Mouse (Mus musculus): ENCODE measurements around the gene Tnfrsf22. TPM values are rescaled to one million over a fixed set of nuclear protein-coding genes. Genes with fewer than 3 reads are reported as not detected.

The Tnfrsf22 gene
- 0.95 and 1.3 TPM in 2 replicates for polyA plus RNA-seq (2015; fragmentation: Nextera tagmentation; extraction: Ambion mirVana)

DNA sequence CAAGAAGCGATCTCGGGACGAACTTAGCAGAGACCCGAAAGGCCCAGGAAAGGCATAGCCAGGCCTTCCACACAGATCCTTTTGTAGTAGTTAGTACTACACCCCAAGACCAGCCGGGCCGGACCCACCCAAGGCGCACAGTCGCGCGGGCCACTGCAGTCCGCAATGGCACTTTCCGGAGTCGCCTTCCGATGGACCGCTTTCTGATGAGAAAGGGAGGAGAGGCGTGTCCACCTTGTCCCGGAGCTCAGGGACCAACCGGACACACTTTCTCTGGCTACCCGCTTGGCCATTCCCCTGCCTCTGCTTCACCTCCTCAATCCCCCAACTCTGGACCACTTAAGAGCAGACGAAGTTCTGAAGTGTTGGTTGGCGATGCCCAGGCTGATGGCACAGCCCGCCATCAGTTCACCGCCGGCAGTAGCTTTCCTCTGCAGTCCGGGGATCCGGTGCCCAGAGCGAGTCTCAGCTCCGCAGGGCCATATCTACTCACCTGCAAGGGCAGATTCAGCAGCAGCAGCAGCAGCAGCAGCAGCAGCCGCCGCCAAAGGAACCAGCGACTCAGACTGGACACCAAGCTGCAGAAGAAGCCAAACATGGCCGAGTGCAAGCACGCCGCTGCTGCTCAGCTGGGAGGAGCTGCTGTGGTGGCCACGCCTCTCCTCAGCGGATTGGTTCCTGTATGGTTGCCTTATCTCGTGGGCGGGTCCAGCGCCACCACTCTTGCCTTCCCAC is at the start of gene Tnfrsf22:
TSS of gene Tnfrsf22 (minus strand) at position 628 of the 735 bp plus-strand sequence.
- no peaks in the 10 kb centered on the region; the same call in 1 of the 2 replicates for H3K9me3 ChIP-seq (ENCODE audit: low read length)
- H3K4me2 ChIP-seq (ENCODE audit: low read depth, low read length): peak within 1 kb of the TSS; percentile 88
- no peak within 1 kb of the TSS for H3K27ac ChIP-seq (ENCODE audit: low read depth)
- no peaks in the 10 kb centered on the region for H3K27me3 ChIP-seq (ENCODE audit: insufficient read depth, low read length)
- peak; percentile 82 for DNase-seq
- WGBS (ENCODE audit: insufficient replicate concordance): 5% methylated on average over 39 of the region's 39 CpGs
- H3K4me1 ChIP-seq (ENCODE audit: insufficient read depth): peaks cover 6% of the 10 kb centered on the region
- H3K36me3 ChIP-seq (replicated peaks; ENCODE audit: insufficient read depth, low read length): no peaks in the 10 kb centered on the region
- TF ChIP-seq CTCF (IDR thresholded peaks at IDR 0.05; ENCODE audit: low read depth) (no peak), EP300 (IDR thresholded peaks at IDR 0.05; ENCODE audit: low read depth) (no peak)
- H3K9ac ChIP-seq (replicated peaks): peak within 1 kb of the TSS; percentile 48; the same call in 1 of the 2 replicates
- peak within 1 kb of the TSS; percentile 52 for H3K4me3 ChIP-seq (ENCODE audit: low read depth, low read length)
- ATAC-seq: peak; percentile 85

DNA sequence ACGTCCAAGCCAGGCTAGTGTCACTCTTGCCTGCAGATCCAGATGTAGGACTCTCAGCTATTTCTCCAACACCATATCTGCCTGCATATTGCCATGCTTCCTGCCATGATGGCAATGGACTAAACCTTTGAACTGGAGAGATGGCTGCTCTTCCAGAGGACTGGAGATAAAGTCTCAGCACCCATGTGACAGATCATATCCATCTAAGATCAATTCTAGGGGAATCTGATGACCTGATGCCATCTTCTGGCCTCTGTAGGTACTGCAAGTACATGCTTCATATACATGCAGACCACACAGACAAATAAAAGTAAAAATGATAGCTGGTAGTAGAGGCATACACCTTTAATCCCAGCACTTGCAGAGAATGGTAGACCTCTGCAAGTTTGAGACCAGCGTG is 46.7 kb upstream of the Tnfrsf22 start:
- ATAC-seq (no peak), DNase-seq (peak; percentile 54)
- WGBS (ENCODE audit: insufficient replicate concordance): 57% methylated on average over 2 of the region's 2 CpGs
- no peaks in the 10 kb centered on the region for H3K4me1 ChIP-seq (ENCODE audit: insufficient read depth)
- no peak overlapping the region for H3K9ac ChIP-seq (replicated peaks)
- no peak overlapping the region for H3K4me3 ChIP-seq (ENCODE audit: low read depth, low read length)
- TF ChIP-seq EP300 (IDR thresholded peaks at IDR 0.05; ENCODE audit: low read depth) (no peak), CTCF (IDR thresholded peaks at IDR 0.05; ENCODE audit: low read depth) (peak; percentile 76)
- no peak overlapping the region for H3K27ac ChIP-seq (ENCODE audit: low read depth)
- H3K9me3 ChIP-seq (ENCODE audit: low read length): no peaks in the 10 kb centered on the region
- no peaks in the 10 kb centered on the region for H3K27me3 ChIP-seq (ENCODE audit: insufficient read depth, low read length)
- H3K4me2 ChIP-seq (ENCODE audit: low read depth, low read length): no peak overlapping the region
- no peaks in the 10 kb centered on the region for H3K36me3 ChIP-seq (replicated peaks; ENCODE audit: insufficient read depth, low read length)

DNA sequence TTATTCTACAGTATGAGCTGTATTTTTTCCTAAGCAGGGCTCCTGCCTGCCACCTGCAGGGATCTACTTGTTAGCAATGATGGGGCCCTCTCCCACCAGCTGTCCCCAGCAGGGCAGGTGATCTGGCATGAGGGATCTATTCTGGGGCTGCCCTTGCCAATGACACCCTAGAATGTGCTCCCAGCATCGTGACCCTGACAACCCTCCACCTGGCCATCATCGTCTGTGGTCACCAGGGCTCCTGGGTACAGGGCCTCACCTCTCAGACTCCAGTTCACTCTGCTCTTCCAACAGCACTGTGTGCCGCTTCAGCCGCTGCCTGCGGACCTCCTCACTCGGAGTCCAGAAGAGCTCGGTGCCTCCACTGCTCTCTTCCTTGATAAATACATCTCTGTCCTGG is 45.1 kb upstream of the Tnfrsf22 start:
- TF ChIP-seq CTCF (IDR thresholded peaks at IDR 0.05; ENCODE audit: low read depth): no peak
- TF ChIP-seq EP300 (IDR thresholded peaks at IDR 0.05; ENCODE audit: low read depth): no peak
- ATAC-seq (no peak), DNase-seq (no peak)
- H3K27ac ChIP-seq (ENCODE audit: low read depth): no peak overlapping the region
- H3K9ac ChIP-seq (replicated peaks): no peak overlapping the region
- peaks cover 4% of the 10 kb centered on the region; the same call in 1 of the 2 replicates for H3K4me1 ChIP-seq (ENCODE audit: insufficient read depth)
- no peaks in the 10 kb centered on the region for H3K9me3 ChIP-seq (ENCODE audit: low read length)
- WGBS (ENCODE audit: insufficient replicate concordance): 91% methylated on average over 7 of the region's 7 CpGs
- no peaks in the 10 kb centered on the region for H3K36me3 ChIP-seq (replicated peaks; ENCODE audit: insufficient read depth, low read length)
- H3K4me3 ChIP-seq (ENCODE audit: low read depth, low read length): no peak overlapping the region
- H3K4me2 ChIP-seq (ENCODE audit: low read depth, low read length): no peak overlapping the region
- no peaks in the 10 kb centered on the region for H3K27me3 ChIP-seq (ENCODE audit: insufficient read depth, low read length)

DNA sequence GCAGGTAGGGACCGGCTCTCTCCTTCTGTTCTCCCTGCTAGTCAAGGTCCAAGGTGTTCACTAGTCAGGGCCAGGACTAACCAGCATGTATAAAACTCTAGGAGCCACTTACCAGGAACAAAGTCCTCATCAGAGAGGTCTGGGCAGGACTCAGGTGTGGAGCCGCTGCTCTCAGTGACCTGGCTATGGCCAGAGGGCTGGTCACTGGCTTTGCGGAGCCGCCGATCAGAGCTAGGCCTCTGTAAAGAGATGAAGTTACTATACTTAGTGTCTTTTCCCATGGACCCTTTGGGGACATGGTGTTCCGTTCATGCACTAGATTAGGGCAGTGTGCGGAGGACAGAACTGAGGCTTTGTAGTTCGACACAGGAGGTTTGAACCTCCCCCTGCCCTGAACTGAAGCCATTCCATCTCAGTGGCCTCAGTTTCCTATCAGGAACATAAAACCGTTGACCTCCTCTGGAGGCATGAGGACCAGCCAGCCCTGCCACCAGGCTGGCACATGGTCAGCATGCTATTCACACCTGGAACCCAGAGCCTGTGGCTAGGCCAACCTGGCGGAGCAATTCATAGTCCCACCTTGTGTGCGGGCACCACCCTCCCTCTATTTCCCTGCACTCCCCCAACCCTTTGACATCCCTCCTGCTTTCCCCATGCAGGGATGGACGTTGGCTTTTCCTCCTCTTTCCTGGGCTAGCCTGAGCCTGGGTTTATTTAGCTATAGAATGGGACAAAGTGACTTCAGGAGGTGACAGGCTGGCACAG is 43.5 kb upstream of the Tnfrsf22 start:
- Histone ChIP-seq H3K9ac (replicated peaks) (no peak overlapping the region), H3K27me3 (ENCODE audit: insufficient read depth, low read length) (no peaks in the 10 kb centered on the region), H3K36me3 (replicated peaks; ENCODE audit: insufficient read depth, low read length) (no peaks in the 10 kb centered on the region), H3K4me1 (ENCODE audit: insufficient read depth) (peaks cover 5% of the 10 kb centered on the region; the same call in 1 of the 2 replicates), H3K27ac (ENCODE audit: low read depth) (no peak overlapping the region), H3K9me3 (ENCODE audit: low read length) (no peaks in the 10 kb centered on the region), H3K4me3 (ENCODE audit: low read depth, low read length) (no peak overlapping the region), H3K4me2 (ENCODE audit: low read depth, low read length) (no peak overlapping the region)
- TF ChIP-seq EP300 (IDR thresholded peaks at IDR 0.05; ENCODE audit: low read depth) (no peak), CTCF (IDR thresholded peaks at IDR 0.05; ENCODE audit: low read depth) (no peak)
- WGBS (ENCODE audit: insufficient replicate concordance): 77% methylated on average over 12 of the region's 12 CpGs
- ATAC-seq (no peak), DNase-seq (no peak)

DNA sequence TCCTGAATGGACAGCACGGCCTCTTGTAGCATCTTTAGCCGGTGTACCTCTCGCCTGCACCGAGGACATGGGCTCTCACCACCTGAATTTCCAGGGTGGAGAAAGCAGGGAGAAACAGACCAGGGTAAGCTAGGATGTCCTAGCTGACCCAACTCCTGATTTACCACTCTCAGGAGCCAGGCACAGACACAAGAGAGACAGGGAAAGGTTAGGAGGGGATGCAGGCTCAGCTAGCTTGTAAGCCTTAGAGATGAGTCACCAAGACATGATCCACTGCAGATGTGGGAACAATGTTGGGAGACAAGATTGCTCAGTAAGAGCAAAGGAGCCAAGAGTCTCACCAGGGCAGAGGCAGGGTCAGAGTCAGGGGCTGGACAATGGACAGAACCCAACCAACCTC is 42.4 kb upstream of the Tnfrsf22 start:
- no peak overlapping the region for H3K4me2 ChIP-seq (ENCODE audit: low read depth, low read length)
- H3K27ac ChIP-seq (ENCODE audit: low read depth): no peak overlapping the region
- WGBS (ENCODE audit: insufficient replicate concordance): 89% methylated on average over 4 of the region's 4 CpGs
- H3K4me1 ChIP-seq (ENCODE audit: insufficient read depth): peaks cover 5% of the 10 kb centered on the region; the same call in 1 of the 2 replicates
- no peaks in the 10 kb centered on the region for H3K9me3 ChIP-seq (ENCODE audit: low read length)
- DNase-seq (no peak), ATAC-seq (no peak)
- no peak overlapping the region for H3K4me3 ChIP-seq (ENCODE audit: low read depth, low read length)
- no peaks in the 10 kb centered on the region for H3K27me3 ChIP-seq (ENCODE audit: insufficient read depth, low read length)
- TF ChIP-seq EP300 (IDR thresholded peaks at IDR 0.05; ENCODE audit: low read depth) (no peak), CTCF (IDR thresholded peaks at IDR 0.05; ENCODE audit: low read depth) (no peak)
- H3K36me3 ChIP-seq (replicated peaks; ENCODE audit: insufficient read depth, low read length): no peaks in the 10 kb centered on the region
- H3K9ac ChIP-seq (replicated peaks): no peak overlapping the region

DNA sequence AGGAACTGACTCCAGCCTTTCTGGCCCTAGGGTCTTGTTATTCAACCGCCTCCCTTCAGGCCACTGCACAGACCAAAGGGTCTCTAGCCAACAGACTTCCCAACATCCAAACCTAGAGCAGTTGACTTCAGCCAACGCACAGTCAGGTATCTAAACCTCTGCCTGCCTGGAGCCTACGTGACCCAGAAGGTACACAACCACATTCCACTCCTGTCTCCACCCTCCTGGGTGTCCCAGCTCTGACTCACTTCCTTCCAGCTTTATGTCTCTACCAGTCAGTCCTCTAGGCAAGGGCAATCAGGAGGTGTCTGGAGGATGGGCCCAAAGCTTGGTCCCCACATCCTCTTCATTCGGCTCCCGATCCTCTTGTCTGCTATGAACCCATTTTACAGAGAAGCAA is 41.7 kb upstream of the Tnfrsf22 start:
- no peaks in the 10 kb centered on the region for H3K27me3 ChIP-seq (ENCODE audit: insufficient read depth, low read length)
- H3K27ac ChIP-seq (ENCODE audit: low read depth): no peak overlapping the region
- H3K9me3 ChIP-seq (ENCODE audit: low read length): no peaks in the 10 kb centered on the region
- H3K9ac ChIP-seq (replicated peaks): no peak overlapping the region
- no peak overlapping the region for H3K4me2 ChIP-seq (ENCODE audit: low read depth, low read length)
- no peaks in the 10 kb centered on the region for H3K36me3 ChIP-seq (replicated peaks; ENCODE audit: insufficient read depth, low read length)
- H3K4me1 ChIP-seq (ENCODE audit: insufficient read depth): peaks cover 5% of the 10 kb centered on the region; the same call in 1 of the 2 replicates
- 79% methylated on average over 5 of the region's 5 CpGs for WGBS (ENCODE audit: insufficient replicate concordance)
- DNase-seq: no peak
- TF ChIP-seq EP300 (IDR thresholded peaks at IDR 0.05; ENCODE audit: low read depth) (no peak), CTCF (IDR thresholded peaks at IDR 0.05; ENCODE audit: low read depth) (no peak)
- H3K4me3 ChIP-seq (ENCODE audit: low read depth, low read length): no peak overlapping the region
- no peak for ATAC-seq
